Mouse (Mus musculus): Measurements from ENCODE around the gene Hhipl1. TPM values are rescaled to one million over a fixed set of nuclear protein-coding genes. Genes with fewer than 3 reads are reported as not detected.

Gene Hhipl1
- total and polyA plus RNA-seq, 3 experiments, result not detected

- Histone ChIP-seq H3K9me3 (replicated peaks; ENCODE audit: insufficient read depth, low read length) (no peaks in the 10 kb centered on the region), H3K9ac (ENCODE audit: control insufficient read depth, low read depth, low read length, poor library complexity, severe bottlenecking) (no peak overlapping the region), H3K4me3 (ENCODE audit: control insufficient read depth in 1 of 2, insufficient read depth in 1 of 2, low read depth in 2 of 2, low read length in 2 of 2) (no peak overlapping the region), H3K4me1 (ENCODE audit: control insufficient read depth in 1 of 2, insufficient read depth in 2 of 2, low read length in 2 of 2) (no peaks in the 10 kb centered on the region), H3K36me3 (ENCODE audit: control insufficient read depth in 1 of 2, insufficient read depth in 2 of 2, low read length in 2 of 2) (no peaks in the 10 kb centered on the region), H3K79me2 (ENCODE audit: control insufficient read depth, insufficient read depth, low read length, poor library complexity) (no peaks in the 10 kb centered on the region), H3K27ac (ENCODE audit: control insufficient read depth, low read depth, low read length) (no peak overlapping the region), H3K27me3 (ENCODE audit: control insufficient read depth in 1 of 2, insufficient read depth in 2 of 2, low read length in 2 of 2) (no peaks in the 10 kb centered on the region)
- no peak for TF ChIP-seq BHLHE40 (IDR thresholded peaks at IDR 0.05; ENCODE audit: borderline replicate concordance, low read depth, low read length)
- no peak for TF ChIP-seq KAT2A (conservative IDR thresholded peaks at IDR 0.05; ENCODE audit: low read depth, low read length)
- TF ChIP-seq ELF1 (IDR thresholded peaks at IDR 0.05; ENCODE audit: low read depth, low read length), result no peak
- no peak for TF ChIP-seq RAD21 (IDR thresholded peaks at IDR 0.05; ENCODE audit: low read depth, low read length)
- TF ChIP-seq ZMIZ1 (IDR thresholded peaks at IDR 0.05; ENCODE audit: low read depth, low read length), result no peak
- DNase-seq (ENCODE audit: low read depth, low spot score), result no peak
These were observed 10.6 kb downstream of the Hhipl1 start for GRCm38 (mm10) chr12:108316655-108317054.

- Histone ChIP-seq H3K4me1 (ENCODE audit: control insufficient read depth in 1 of 2, insufficient read depth in 2 of 2, low read length in 2 of 2) (no peaks in the 10 kb centered on the region), H3K79me2 (ENCODE audit: control insufficient read depth, insufficient read depth, low read length, poor library complexity) (no peaks in the 10 kb centered on the region), H3K9me3 (replicated peaks; ENCODE audit: insufficient read depth, low read length) (no peaks in the 10 kb centered on the region), H3K4me3 (ENCODE audit: control insufficient read depth in 1 of 2, insufficient read depth in 1 of 2, low read depth in 2 of 2, low read length in 2 of 2) (no peak overlapping the region), H3K9ac (ENCODE audit: control insufficient read depth, low read depth, low read length, poor library complexity, severe bottlenecking) (no peak overlapping the region), H3K27me3 (ENCODE audit: control insufficient read depth in 1 of 2, insufficient read depth in 2 of 2, low read length in 2 of 2) (no peaks in the 10 kb centered on the region), H3K27ac (ENCODE audit: control insufficient read depth, low read depth, low read length) (no peak overlapping the region), H3K36me3 (ENCODE audit: control insufficient read depth in 1 of 2, insufficient read depth in 2 of 2, low read length in 2 of 2) (no peaks in the 10 kb centered on the region)
- TF ChIP-seq RAD21 (IDR thresholded peaks at IDR 0.05; ENCODE audit: low read depth, low read length) (no peak), TCF12 (IDR thresholded peaks at IDR 0.05; ENCODE audit: low read depth, low read length) (no peak), UBTF (IDR thresholded peaks at IDR 0.05; ENCODE audit: borderline replicate concordance, insufficient read depth, low read depth, low read length) (no peak), BHLHE40 (IDR thresholded peaks at IDR 0.05; ENCODE audit: borderline replicate concordance, low read depth, low read length) (no peak), ETS1 (IDR thresholded peaks at IDR 0.05; ENCODE audit: low read depth, low read length) (no peak), POLR2AphosphoS5 (IDR thresholded peaks at IDR 0.05; ENCODE audit: borderline replicate concordance, low read depth, low read length) (no peak), KAT2A (conservative IDR thresholded peaks at IDR 0.05; ENCODE audit: low read depth, low read length) (no peak), ZC3H11A (IDR thresholded peaks at IDR 0.05; ENCODE audit: low read depth, low read length) (no peak), MYC (IDR thresholded peaks at IDR 0.05; ENCODE audit: low read depth, low read length) (no peak)
- DNase-seq (ENCODE audit: low read depth, low spot score), result no peak
These were observed 11.2 kb downstream of the Hhipl1 start for GRCm38 (mm10) chr12:108317201-108317738.

GRCm38 (mm10) chr12:108317826-108318430 is 11.9 kb downstream of the Hhipl1 start:
- no peaks in the 10 kb centered on the region for H3K27me3 ChIP-seq (ENCODE audit: control insufficient read depth in 1 of 2, insufficient read depth in 2 of 2, low read length in 2 of 2)

More at GRCm38 (mm10) chr12:108317826-108318430, 11.9 kb downstream of the Hhipl1 start:
- no peaks in the 10 kb centered on the region for H3K9me3 ChIP-seq (replicated peaks; ENCODE audit: insufficient read depth, low read length)
- H3K36me3 ChIP-seq (ENCODE audit: control insufficient read depth in 1 of 2, insufficient read depth in 2 of 2, low read length in 2 of 2), result no peaks in the 10 kb centered on the region
- no peak overlapping the region for H3K27ac ChIP-seq (ENCODE audit: control insufficient read depth, low read depth, low read length)
- no peak overlapping the region for H3K4me3 ChIP-seq (ENCODE audit: control insufficient read depth in 1 of 2, insufficient read depth in 1 of 2, low read depth in 2 of 2, low read length in 2 of 2)
- no peaks in the 10 kb centered on the region for H3K79me2 ChIP-seq (ENCODE audit: control insufficient read depth, insufficient read depth, low read length, poor library complexity)
- no peak for DNase-seq (ENCODE audit: low read depth, low spot score)
- H3K4me1 ChIP-seq (ENCODE audit: control insufficient read depth in 1 of 2, insufficient read depth in 2 of 2, low read length in 2 of 2), result no peaks in the 10 kb centered on the region
- no peak for TF ChIP-seq MAX (IDR thresholded peaks at IDR 0.05; ENCODE audit: low read length)
- no peak for TF ChIP-seq SMC3 (IDR thresholded peaks at IDR 0.05; ENCODE audit: low read depth, low read length)
- TF ChIP-seq NELFE (IDR thresholded peaks at IDR 0.05; ENCODE audit: low read depth, low read length), result no peak
- no peak for TF ChIP-seq USF1 (IDR thresholded peaks at IDR 0.05; ENCODE audit: low read depth, low read length)
- TF ChIP-seq ZNF384 (IDR thresholded peaks at IDR 0.05; ENCODE audit: low read depth, low read length), result no peak
- no peak for TF ChIP-seq HCFC1 (IDR thresholded peaks at IDR 0.05; ENCODE audit: low read depth, low read length)
- TF ChIP-seq MXI1 (IDR thresholded peaks at IDR 0.05; ENCODE audit: low read depth, low read length), result no peak
- no peak for TF ChIP-seq E2F4 (IDR thresholded peaks at IDR 0.05; ENCODE audit: borderline replicate concordance, low read depth, low read length)
- no peak for TF ChIP-seq ZKSCAN1 (IDR thresholded peaks at IDR 0.05; ENCODE audit: low read depth, low read length)
- no peak for TF ChIP-seq MAZ (IDR thresholded peaks at IDR 0.05; ENCODE audit: low read depth, low read length)
- no peak overlapping the region for H3K9ac ChIP-seq (ENCODE audit: control insufficient read depth, low read depth, low read length, poor library complexity, severe bottlenecking)

Measured in MEL (cell line).